Mouse (Mus musculus): ENCODE measurements around the gene Bmi1. TPM values are rescaled to one million over a fixed set of nuclear protein-coding genes. Genes with fewer than 3 reads are reported as not detected.

Gene Bmi1
- polyA plus RNA-seq, 1 experiment from 2014 or later: 25.1 TPM

GRCm38 (mm10) chr2:18710356-18710755 is 33.5 kb downstream of the Bmi1 start:
- H3K4me1 ChIP-seq (replicated peaks): no peaks in the 10 kb centered on the region
- no peak overlapping the region for H3K27ac ChIP-seq
- WGBS: 79% methylated on average over 3 of the region's 3 CpGs
- H3K27me3 ChIP-seq (ENCODE audit: insufficient read depth, poor library complexity, severe bottlenecking): peaks cover 5% of the 10 kb centered on the region
- DNase-seq (ENCODE audit: low spot score): no peak
- H3K4me3 ChIP-seq: no peak overlapping the region
- H3K36me3 ChIP-seq: no peaks in the 10 kb centered on the region
- H3K9me3 ChIP-seq: no peaks in the 10 kb centered on the region

- H3K36me3 ChIP-seq: no peaks in the 10 kb centered on the region
- H3K4me3 ChIP-seq: no peak overlapping the region
- H3K4me1 ChIP-seq (replicated peaks): no peaks in the 10 kb centered on the region
- no peaks in the 10 kb centered on the region for H3K9me3 ChIP-seq
- no peak for DNase-seq (ENCODE audit: low spot score)
- H3K27me3 ChIP-seq (ENCODE audit: insufficient read depth, poor library complexity, severe bottlenecking): no peaks in the 10 kb centered on the region
- H3K27ac ChIP-seq: no peak overlapping the region
- WGBS: 73% methylated on average over 2 of the region's 2 CpGs
These were observed 36.3 kb downstream of the Bmi1 start for GRCm38 (mm10) chr2:18713071-18713470.

- WGBS: 83% methylated on average over 3 of the region's 3 CpGs
- Histone ChIP-seq H3K27ac (no peak overlapping the region), H3K4me1 (replicated peaks) (no peaks in the 10 kb centered on the region), H3K4me3 (no peak overlapping the region), H3K9me3 (no peaks in the 10 kb centered on the region), H3K27me3 (ENCODE audit: insufficient read depth, poor library complexity, severe bottlenecking) (no peaks in the 10 kb centered on the region), H3K36me3 (no peaks in the 10 kb centered on the region)
- no peak for DNase-seq (ENCODE audit: low spot score)
These were observed 37.5 kb downstream of the Bmi1 start for GRCm38 (mm10) chr2:18714337-18714736.

GRCm38 (mm10) chr2:18718521-18718920 is 41.7 kb downstream of the Bmi1 start:
- no peaks in the 10 kb centered on the region for H3K36me3 ChIP-seq
- H3K4me1 ChIP-seq (replicated peaks): no peaks in the 10 kb centered on the region
- WGBS: 89% methylated on average over 4 of the region's 4 CpGs
- H3K9me3 ChIP-seq: no peaks in the 10 kb centered on the region
- H3K4me3 ChIP-seq: no peak overlapping the region
- DNase-seq (ENCODE audit: low spot score): no peak
- no peak overlapping the region for H3K27ac ChIP-seq
- no peaks in the 10 kb centered on the region for H3K27me3 ChIP-seq (ENCODE audit: insufficient read depth, poor library complexity, severe bottlenecking)

GRCm38 (mm10) chr2:18722208-18722830 is 45.5 kb downstream of the Bmi1 start:
- H3K36me3 ChIP-seq: no peaks in the 10 kb centered on the region
- WGBS: 65% methylated on average over 3 of the region's 3 CpGs
- H3K27me3 ChIP-seq (ENCODE audit: insufficient read depth, poor library complexity, severe bottlenecking): no peaks in the 10 kb centered on the region
- no peak for DNase-seq (ENCODE audit: low spot score)
- no peaks in the 10 kb centered on the region for H3K4me1 ChIP-seq (replicated peaks)
- no peak overlapping the region for H3K4me3 ChIP-seq
- no peak overlapping the region for H3K27ac ChIP-seq
- H3K9me3 ChIP-seq: no peaks in the 10 kb centered on the region

- Histone ChIP-seq H3K27ac (no peak overlapping the region), H3K4me1 (replicated peaks) (no peaks in the 10 kb centered on the region), H3K4me3 (no peak overlapping the region), H3K9me3 (no peaks in the 10 kb centered on the region), H3K27me3 (ENCODE audit: insufficient read depth, poor library complexity, severe bottlenecking) (0 out of 2 replicates have a peak, but pooled peaks cover 4% of the 10 kb centered on the region), H3K36me3 (no peaks in the 10 kb centered on the region)
- no peak for DNase-seq (ENCODE audit: low spot score)
- WGBS: 80% methylated on average over 1 of the region's 1 CpGs
These were observed 47.6 kb downstream of the Bmi1 start for GRCm38 (mm10) chr2:18724462-18724861.

GRCm38 (mm10) chr2:18725880-18726279 is 49.1 kb downstream of the Bmi1 start:
- no peaks in the 10 kb centered on the region for H3K9me3 ChIP-seq
- H3K27ac ChIP-seq: no peak overlapping the region
- H3K36me3 ChIP-seq: no peaks in the 10 kb centered on the region
- no peaks in the 10 kb centered on the region for H3K4me1 ChIP-seq (replicated peaks)
- DNase-seq (ENCODE audit: low spot score): no peak
- 84% methylated on average over 4 of the region's 4 CpGs for WGBS
- no peak overlapping the region for H3K4me3 ChIP-seq
- 0 out of 2 replicates have a peak, but pooled peaks cover 4% of the 10 kb centered on the region for H3K27me3 ChIP-seq (ENCODE audit: insufficient read depth, poor library complexity, severe bottlenecking)

GRCm38 (mm10) chr2:18731718-18732117 is 54.9 kb downstream of the Bmi1 start:
- Histone ChIP-seq H3K36me3 (no peaks in the 10 kb centered on the region), H3K4me3 (no peak overlapping the region), H3K4me1 (replicated peaks) (peaks cover 30% of the 10 kb centered on the region), H3K27ac (0 out of 2 replicates have a peak overlapping the region, but pooled peaks have one; percentile 62), H3K9me3 (no peaks in the 10 kb centered on the region), H3K27me3 (ENCODE audit: insufficient read depth, poor library complexity, severe bottlenecking) (0 out of 2 replicates have a peak, but pooled peaks cover 4% of the 10 kb centered on the region)
- 27% methylated on average over 9 of the region's 9 CpGs for WGBS
- DNase-seq (ENCODE audit: low spot score): peak; percentile 45

GRCm38 (mm10) chr2:18734394-18735127 is 57.7 kb downstream of the Bmi1 start:
- Histone ChIP-seq H3K27me3 (ENCODE audit: insufficient read depth, poor library complexity, severe bottlenecking) (no peaks in the 10 kb centered on the region), H3K9me3 (no peaks in the 10 kb centered on the region), H3K4me1 (replicated peaks) (peaks cover 30% of the 10 kb centered on the region), H3K4me3 (no peak overlapping the region), H3K36me3 (no peaks in the 10 kb centered on the region), H3K27ac (peak overlapping the region; percentile 64)
- no peak for DNase-seq (ENCODE audit: low spot score)
- WGBS: 41% methylated on average over 5 of the region's 5 CpGs

Other genes starting within 250 kb of the Bmi1 start
- gene Commd3, start 4.6 kb upstream of the Bmi1 start, polyA plus RNA-seq (2016; fragmentation: Nextera tagmentation; extraction: Ambion mirVana): 86.0 and 122 TPM in 2 replicates
- gene Spag6, start 17.0 kb downstream of the Bmi1 start, polyA plus RNA-seq (2016; fragmentation: Nextera tagmentation; extraction: Ambion mirVana): 0.46 and 0.59 TPM in 2 replicates